Mouse (Mus musculus): ENCODE results near the gene Txn1.

DNA sequence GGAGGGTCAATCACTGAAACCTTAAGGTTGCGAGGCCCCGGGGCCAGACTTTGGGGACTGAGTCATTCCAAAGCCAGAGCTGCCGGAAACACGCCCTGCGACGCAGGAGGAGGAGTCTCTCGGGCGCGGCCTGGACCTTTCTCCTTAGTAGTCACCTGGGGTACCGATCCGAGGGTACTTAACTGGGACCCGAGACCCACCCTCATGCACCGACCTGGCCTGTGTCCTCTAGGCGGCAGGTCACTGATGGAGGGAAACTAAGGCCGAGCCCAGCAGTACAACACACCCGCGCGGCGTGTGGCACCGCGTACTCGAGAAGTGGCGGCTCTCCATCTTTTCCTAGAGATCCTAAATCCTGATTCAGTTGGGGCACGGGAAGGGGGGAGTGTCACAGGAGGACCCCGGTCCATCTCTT is 660 bp downstream of the Txn1 start:
- no peak for TF ChIP-seq CTCF (conservative IDR thresholded peaks at IDR 0.05; ENCODE audit: insufficient read depth, insufficient read length, low read depth, low read length)
- no peak for TF ChIP-seq POLR2A (IDR thresholded peaks at IDR 0.05; ENCODE audit: low read depth, low read length)
